7 mouse cellular contexts compared by ENCODE assay signal in the genomic region with DNA sequence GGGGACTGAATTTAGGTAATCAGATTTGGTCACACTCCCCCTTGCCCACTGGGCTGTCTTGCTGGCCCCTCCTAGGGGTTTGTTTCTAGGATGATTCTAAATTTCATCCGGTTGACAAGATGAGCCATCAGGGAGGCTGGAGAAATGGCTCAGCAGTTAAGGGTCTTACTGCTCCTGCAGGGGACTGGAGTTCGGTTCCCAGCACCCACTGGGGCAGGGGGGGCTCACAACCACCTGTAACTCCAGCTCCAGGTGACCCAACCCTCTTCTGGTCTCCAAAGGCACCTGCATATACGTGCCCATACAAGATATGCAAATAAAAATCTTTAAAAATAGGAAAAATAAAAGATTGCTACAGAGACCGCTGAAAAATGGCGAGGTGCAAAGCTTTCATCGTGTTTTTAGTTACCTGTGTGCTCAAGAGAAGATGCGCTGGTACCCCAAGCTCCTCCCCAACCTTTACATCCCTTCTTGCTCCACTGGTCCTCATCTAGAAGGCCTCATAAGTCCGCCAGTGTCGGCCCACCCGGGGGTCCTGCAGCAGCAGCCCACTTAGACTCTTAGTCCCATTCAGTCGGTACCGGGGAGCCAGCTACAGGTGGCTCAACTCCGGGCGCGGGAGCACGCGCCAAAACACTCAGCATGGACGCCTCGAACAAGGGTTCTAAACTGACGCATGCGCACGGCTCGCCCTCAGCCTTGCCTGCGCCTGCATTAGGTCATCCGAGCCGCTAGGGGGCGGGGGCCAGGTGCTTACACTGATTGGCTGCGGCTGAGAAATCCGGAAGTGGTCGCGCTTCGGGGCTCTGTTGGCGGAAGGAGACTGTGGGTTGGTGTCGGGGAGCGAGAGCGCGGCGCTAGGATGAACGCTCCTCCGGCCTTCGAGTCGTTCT. TPM values are rescaled to one million over a fixed set of nuclear protein-coding genes. Genes with fewer than 3 reads are reported as not detected.
A peak's percentile ranks its signal among the peaks of the same experiment; 100 is the strongest.
DNase-seq lines count a peak whose midpoint lies in the region; ATAC-seq lines count a peak whose summit lies in the region.

Polr2j (plus strand) TSS at position 741 of the 893 bp plus-strand sequence.

- no peaks in the 10 kb centered on the region for H3K27me3 ChIP-seq in intestine, embryonic 16.5 days (replicated peaks; ENCODE audit: control insufficient read depth, insufficient read depth, low read length)
- H3K27me3 ChIP-seq in midbrain, embryonic 11.5 days (ENCODE audit: control insufficient read depth, insufficient read depth, low read length): no peaks in the 10 kb centered on the region

- no peaks in the 10 kb centered on the region for H3K36me3 ChIP-seq in intestine, embryonic 16.5 days (ENCODE audit: control insufficient read depth, insufficient read depth, low read length)
- peaks cover 9% of the 10 kb centered on the region for H3K36me3 ChIP-seq in midbrain, embryonic 11.5 days (ENCODE audit: control insufficient read depth, insufficient read depth, low read length)

- peak; percentile 98 for ATAC-seq in intestine, embryonic 16.5 days
- ATAC-seq in midbrain, embryonic 11.5 days (ENCODE audit: low FRiP score): peak; percentile 95

- H3K27ac ChIP-seq in intestine, embryonic 16.5 days (ENCODE audit: low read length): 0 out of 2 replicates have a peak within 1 kb of the TSS, but pooled peaks have one; percentile 30
- no peak within 1 kb of the TSS for H3K27ac ChIP-seq in midbrain, embryonic 11.5 days (ENCODE audit: low read depth, low read length)

- peak within 1 kb of the TSS; percentile 93 for H3K4me2 ChIP-seq in intestine, embryonic 16.5 days (ENCODE audit: low read depth, low read length)
- H3K4me2 ChIP-seq in midbrain, embryonic 11.5 days: peak within 1 kb of the TSS; percentile 92

- H3K9ac ChIP-seq in intestine, embryonic 16.5 days (ENCODE audit: low read depth, low read length): peak within 1 kb of the TSS; percentile 85
- peak within 1 kb of the TSS; percentile 83 for H3K9ac ChIP-seq in midbrain, embryonic 11.5 days (ENCODE audit: low read length)

- intact Hi-C loops in left cerebral cortex, postnatal 36 days (cut with DNase I): loop anchor here (2.0 kb wide), 1 partner anchor 19 kb away; no protein-coding TSS in a partner anchor

- DNase-seq in adrenal gland, adult 2 months: peak; percentile 97
- peak; percentile 94 for DNase-seq in embryo, embryonic 11.5 days (ENCODE audit: low read depth, low spot score)
- DNase-seq in gastrocnemius, postnatal 4 days (ENCODE audit: low spot score in 2 of 2): peak; percentile 94 to 96
- peak; percentile 97 to 98 for DNase-seq in left cerebral cortex, postnatal 36 days (ENCODE audit: low spot score in 2 of 2)
- DNase-seq in midbrain, embryonic 11.5 days (ENCODE audit: low spot score, missing footprints): peak; percentile 100
- DNase-seq in skeletal muscle tissue, adult 2 months (ENCODE audit: low read depth, low spot score): peak; percentile 95

- peaks cover 15% of the 10 kb centered on the region for H3K4me1 ChIP-seq in intestine, embryonic 16.5 days (ENCODE audit: control insufficient read depth, insufficient read depth, low read length)
- peaks cover 15% of the 10 kb centered on the region for H3K4me1 ChIP-seq in midbrain, embryonic 11.5 days (ENCODE audit: control insufficient read depth, insufficient read depth, low read length)

- 3% methylated on average over 42 of the region's 42 CpGs for WGBS in intestine, embryonic 16.5 days
- 4% methylated on average over 42 of the region's 42 CpGs for WGBS in midbrain, embryonic 11.5 days

- peak within 1 kb of the TSS; percentile 72 for H3K4me3 ChIP-seq in intestine, embryonic 16.5 days (ENCODE audit: low read length)
- H3K4me3 ChIP-seq in midbrain, embryonic 11.5 days (ENCODE audit: low read depth, low read length): peak within 1 kb of the TSS; percentile 91

- no peaks in the 10 kb centered on the region for H3K9me3 ChIP-seq in intestine, embryonic 16.5 days (ENCODE audit: control insufficient read depth, low read length)
- no peaks in the 10 kb centered on the region for H3K9me3 ChIP-seq in midbrain, embryonic 11.5 days (ENCODE audit: control insufficient read depth, low read length)

RNA-seq across cellular contexts. Expression of gene Polr2j, which starts in this region (rescaled TPM):
- total RNA-seq in adrenal gland, adult 2 months (2021): 10 to 100 TPM; 88.6 to 94.3 TPM
- polyA plus RNA-seq in adrenal gland, adult 2 months (2012; rRNA removed): 22.3 and 34.0 TPM in 2 replicates
- 10 to 100 TPM; 81.3 to 86.7 TPM for total RNA-seq in gastrocnemius, postnatal 4 days (2021)
- 212 and 230 TPM in 2 replicates for polyA plus RNA-seq in intestine, embryonic 16.5 days (2015; fragmentation: Nextera tagmentation; extraction: Ambion mirVana)
- 10 to 100 TPM; 69.8 to 82.9 TPM for total RNA-seq in left cerebral cortex, postnatal 36 days (2021)
- polyA plus RNA-seq in midbrain, embryonic 11.5 days (2014; fragmentation: Nextera tagmentation; extraction: Ambion mirVana): 257 and 265 TPM in 2 replicates
